Mouse (Mus musculus): Measurements from ENCODE around the gene Hoxb9. TPM values are rescaled to one million over a fixed set of nuclear protein-coding genes. Genes with fewer than 3 reads are reported as not detected.

Gene Hoxb9
- polyA plus RNA-seq, 1 experiment from 2014 or later, result not detected

DNA sequence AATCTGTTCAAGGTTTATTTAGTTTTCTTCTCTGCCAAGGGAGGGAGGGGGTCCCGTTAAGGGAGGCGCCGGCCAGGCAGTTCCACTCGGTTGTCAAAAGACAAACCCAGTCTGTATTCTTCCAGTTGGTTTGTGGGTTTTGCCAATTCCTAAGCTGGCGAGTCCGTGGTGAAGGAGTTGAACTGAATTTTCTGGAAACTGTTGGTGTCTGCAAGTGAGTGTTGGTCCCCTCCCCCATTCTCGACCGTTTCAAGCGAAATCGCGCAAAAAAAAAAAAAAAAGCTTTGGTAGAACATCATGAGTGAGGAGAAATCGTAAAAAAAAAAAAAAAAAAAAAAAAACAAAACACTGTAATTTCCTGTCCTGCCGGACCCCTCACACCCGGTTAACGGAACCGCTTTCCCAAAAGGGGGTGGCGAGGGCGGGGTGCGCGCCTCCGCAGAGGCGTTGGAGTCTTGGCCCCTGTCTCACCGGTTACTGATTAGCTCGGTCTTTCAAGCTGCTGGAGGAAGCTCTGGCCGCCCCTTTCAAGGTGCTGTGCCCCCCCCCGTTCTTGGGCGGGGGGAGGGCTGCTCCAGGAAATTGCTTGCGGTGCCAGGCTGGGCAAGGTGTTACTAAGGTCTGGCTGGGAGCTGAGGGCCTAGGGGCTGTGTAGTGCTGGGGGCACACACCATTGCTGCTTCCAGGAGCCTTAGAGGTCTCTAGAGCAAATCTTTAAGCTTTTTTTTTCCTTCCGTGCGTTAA is 24.0 kb downstream of the Hoxb9 start:
- no peaks in the 10 kb centered on the region for H3K9me3 ChIP-seq (replicated peaks)
- H3K4me3 ChIP-seq (replicated peaks), result no peak overlapping the region
- no peak overlapping the region for H3K27ac ChIP-seq (replicated peaks)
- H3K9ac ChIP-seq, result no peak overlapping the region
- H3K36me3 ChIP-seq (replicated peaks), result no peaks in the 10 kb centered on the region
- H3K4me1 ChIP-seq (replicated peaks), result no peaks in the 10 kb centered on the region
- peaks cover 100% of the 10 kb centered on the region for H3K27me3 ChIP-seq
- no peak for ATAC-seq (ENCODE audit: insufficient read depth)
- H3K4me2 ChIP-seq, result no peak overlapping the region
- 1% methylated on average over 30 of the region's 30 CpGs for WGBS (ENCODE audit: insufficient replicate concordance)

DNA sequence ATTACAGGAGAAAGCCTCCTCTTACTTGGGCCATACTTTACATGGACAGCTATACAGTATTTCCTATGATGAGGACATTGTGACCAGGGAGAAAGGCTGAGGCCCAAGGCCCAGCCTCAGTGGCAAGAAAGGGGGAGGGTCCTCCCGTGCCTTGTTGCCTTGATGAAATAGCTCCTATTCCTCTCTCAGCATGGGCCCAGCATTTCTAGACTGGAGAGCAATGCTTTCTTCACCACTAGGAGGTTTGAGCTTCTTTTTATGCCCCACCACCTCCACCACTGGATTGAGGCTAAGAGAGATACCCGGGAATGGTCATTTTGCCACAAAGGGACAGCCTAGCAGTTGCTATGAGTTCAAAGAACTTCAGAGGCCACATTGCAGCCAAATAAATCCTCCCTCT is 25.7 kb downstream of the Hoxb9 start:
- Histone ChIP-seq H3K4me2 (no peak overlapping the region), H3K9ac (no peak overlapping the region), H3K27me3 (peaks cover 100% of the 10 kb centered on the region), H3K4me1 (replicated peaks) (no peaks in the 10 kb centered on the region), H3K4me3 (replicated peaks) (no peak overlapping the region), H3K27ac (replicated peaks) (no peak overlapping the region), H3K36me3 (replicated peaks) (no peaks in the 10 kb centered on the region), H3K9me3 (replicated peaks) (no peaks in the 10 kb centered on the region)
- WGBS (ENCODE audit: insufficient replicate concordance), result 27% methylated on average over 2 of the region's 2 CpGs
- ATAC-seq (ENCODE audit: insufficient read depth), result no peak

DNA sequence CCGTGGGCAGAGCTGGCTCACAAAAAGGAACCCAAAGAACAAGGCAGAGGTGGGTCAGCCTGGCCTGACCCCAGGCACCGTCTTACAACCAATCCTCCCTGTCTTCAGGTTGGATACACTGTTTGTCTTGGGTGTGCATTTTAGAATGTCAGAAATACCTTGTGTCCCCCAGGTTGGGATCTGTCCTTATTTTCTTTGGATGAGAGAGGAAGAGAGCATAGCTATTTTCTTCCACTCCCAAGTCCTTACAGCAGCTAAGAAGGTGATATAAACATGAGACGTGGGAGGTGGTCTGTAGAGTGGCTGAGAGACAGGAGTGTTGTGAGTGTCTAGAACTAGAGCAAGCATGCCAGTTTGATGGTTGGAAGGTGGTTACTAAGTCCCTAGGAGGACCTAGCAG is 26.2 kb downstream of the Hoxb9 start:
- Histone ChIP-seq H3K36me3 (replicated peaks) (no peaks in the 10 kb centered on the region), H3K9ac (no peak overlapping the region), H3K27me3 (peaks cover 100% of the 10 kb centered on the region), H3K4me3 (replicated peaks) (no peak overlapping the region), H3K4me1 (replicated peaks) (no peaks in the 10 kb centered on the region), H3K4me2 (no peak overlapping the region), H3K9me3 (replicated peaks) (no peaks in the 10 kb centered on the region), H3K27ac (replicated peaks) (no peak overlapping the region)
- WGBS (ENCODE audit: insufficient replicate concordance), result 33% methylated on average over 3 of the region's 3 CpGs
- ATAC-seq (ENCODE audit: insufficient read depth), result no peak

DNA sequence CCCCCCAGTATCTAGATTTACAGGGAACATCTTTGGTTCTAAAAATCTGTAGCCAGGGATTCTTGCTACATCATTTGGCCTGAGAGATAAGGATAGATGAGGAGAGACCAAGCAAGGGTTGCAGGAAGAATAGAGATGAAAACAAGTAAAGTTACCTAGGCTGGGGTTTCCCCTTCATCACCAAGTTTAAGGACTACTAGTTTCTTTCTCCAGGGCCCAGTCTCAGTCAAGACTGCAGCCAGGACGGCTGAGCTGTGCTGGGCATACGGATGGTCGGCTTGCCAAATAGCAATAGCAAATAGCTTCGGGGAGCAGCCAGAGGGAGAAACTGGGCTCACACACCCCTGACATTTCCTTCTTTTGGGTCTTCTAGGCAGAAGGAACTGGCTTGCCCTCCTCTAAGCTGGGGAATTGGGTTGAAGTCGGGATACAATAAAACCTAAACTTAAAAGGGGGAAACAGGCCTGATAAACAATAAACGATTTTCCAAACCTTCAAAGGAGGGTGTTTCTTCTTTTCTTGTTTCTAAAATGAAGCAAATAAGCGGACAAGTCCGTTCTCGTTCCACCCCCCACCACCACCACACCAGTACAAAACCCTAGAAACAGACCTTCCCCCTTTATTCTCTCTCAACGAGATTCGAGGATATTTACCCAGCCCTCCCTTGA is 26.8 kb downstream of the Hoxb9 start:
- Histone ChIP-seq H3K4me2 (no peak overlapping the region), H3K4me3 (replicated peaks) (no peak overlapping the region), H3K27me3 (peaks cover 100% of the 10 kb centered on the region), H3K9me3 (replicated peaks) (no peaks in the 10 kb centered on the region), H3K4me1 (replicated peaks) (no peaks in the 10 kb centered on the region), H3K9ac (no peak overlapping the region), H3K36me3 (replicated peaks) (no peaks in the 10 kb centered on the region), H3K27ac (replicated peaks) (no peak overlapping the region)
- WGBS (ENCODE audit: insufficient replicate concordance), result 19% methylated on average over 11 of the region's 11 CpGs
- ATAC-seq (ENCODE audit: insufficient read depth), result no peak

DNA sequence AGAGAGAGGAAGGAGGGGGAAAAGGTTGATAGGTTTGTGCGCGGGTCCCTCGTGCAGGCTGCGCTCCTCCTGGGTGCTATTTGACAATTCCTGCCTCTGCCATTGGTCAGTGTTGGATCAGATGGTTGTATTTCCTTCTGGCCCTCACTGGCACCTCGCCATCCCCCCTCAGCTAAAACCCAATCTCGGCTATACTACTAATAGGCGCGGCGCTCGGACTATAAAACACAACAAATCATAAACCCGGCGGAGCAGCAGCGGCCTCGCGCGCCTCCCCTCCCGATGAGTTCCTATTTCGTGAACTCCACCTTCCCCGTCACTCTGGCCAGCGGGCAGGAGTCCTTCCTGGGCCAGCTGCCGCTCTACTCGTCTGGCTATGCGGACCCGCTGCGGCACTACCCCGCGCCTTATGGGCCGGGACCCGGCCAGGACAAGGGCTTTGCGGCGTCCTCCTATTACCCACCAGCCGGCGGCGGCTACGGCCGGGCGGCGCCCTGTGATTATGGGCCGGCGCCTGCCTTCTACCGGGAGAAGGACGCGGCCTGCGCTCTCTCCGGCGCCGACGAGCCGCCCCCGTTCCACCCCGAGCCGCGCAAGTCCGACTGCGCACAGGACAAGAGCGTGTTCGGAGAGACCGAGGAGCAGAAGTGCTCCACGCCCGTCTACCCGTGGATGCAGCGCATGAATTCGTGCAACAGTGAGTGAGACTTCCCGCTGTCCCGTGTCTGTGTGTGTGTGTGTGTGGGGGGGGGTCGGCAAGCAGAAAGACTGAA is 27.8 kb downstream of the Hoxb9 start:
- Histone ChIP-seq H3K27ac (replicated peaks) (no peak overlapping the region), H3K27me3 (peaks cover 100% of the 10 kb centered on the region), H3K36me3 (replicated peaks) (no peaks in the 10 kb centered on the region), H3K4me1 (replicated peaks) (no peaks in the 10 kb centered on the region), H3K9me3 (replicated peaks) (no peaks in the 10 kb centered on the region), H3K4me2 (peak overlapping the region; percentile 33), H3K9ac (no peak overlapping the region), H3K4me3 (replicated peaks) (peak overlapping the region; percentile 17; the same call in 1 of the 2 replicates)
- under 1% methylated on average over 66 of the region's 66 CpGs for WGBS (ENCODE audit: insufficient replicate concordance)
- no peak for ATAC-seq (ENCODE audit: insufficient read depth)

DNA sequence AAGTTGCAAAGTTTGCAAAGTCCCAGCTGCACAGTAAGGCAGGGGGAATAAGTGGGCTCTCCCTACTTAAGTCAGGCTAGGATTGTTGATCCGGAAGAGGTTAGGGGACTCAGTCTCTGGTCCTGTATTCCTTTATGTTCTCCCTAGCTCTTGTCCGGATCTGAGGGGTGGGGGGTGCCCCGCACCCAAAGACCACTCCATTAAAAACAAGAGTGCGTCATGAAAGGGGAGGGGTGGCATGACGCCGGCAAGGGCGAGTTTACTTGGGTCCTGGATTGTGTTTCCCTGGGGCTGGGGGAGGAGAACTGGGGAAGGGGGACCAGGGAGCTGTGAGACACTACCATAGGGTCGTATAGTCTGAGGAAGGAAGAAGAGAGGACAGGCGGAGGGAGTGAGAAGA is 28.5 kb downstream of the Hoxb9 start:
- Histone ChIP-seq H3K27ac (replicated peaks) (no peak overlapping the region), H3K9me3 (replicated peaks) (no peaks in the 10 kb centered on the region), H3K36me3 (replicated peaks) (no peaks in the 10 kb centered on the region), H3K4me1 (replicated peaks) (no peaks in the 10 kb centered on the region), H3K4me3 (replicated peaks) (no peak overlapping the region), H3K9ac (no peak overlapping the region), H3K4me2 (no peak overlapping the region), H3K27me3 (peaks cover 100% of the 10 kb centered on the region)
- no peak for ATAC-seq (ENCODE audit: insufficient read depth)
- 1% methylated on average over 9 of the region's 9 CpGs for WGBS (ENCODE audit: insufficient replicate concordance)

DNA sequence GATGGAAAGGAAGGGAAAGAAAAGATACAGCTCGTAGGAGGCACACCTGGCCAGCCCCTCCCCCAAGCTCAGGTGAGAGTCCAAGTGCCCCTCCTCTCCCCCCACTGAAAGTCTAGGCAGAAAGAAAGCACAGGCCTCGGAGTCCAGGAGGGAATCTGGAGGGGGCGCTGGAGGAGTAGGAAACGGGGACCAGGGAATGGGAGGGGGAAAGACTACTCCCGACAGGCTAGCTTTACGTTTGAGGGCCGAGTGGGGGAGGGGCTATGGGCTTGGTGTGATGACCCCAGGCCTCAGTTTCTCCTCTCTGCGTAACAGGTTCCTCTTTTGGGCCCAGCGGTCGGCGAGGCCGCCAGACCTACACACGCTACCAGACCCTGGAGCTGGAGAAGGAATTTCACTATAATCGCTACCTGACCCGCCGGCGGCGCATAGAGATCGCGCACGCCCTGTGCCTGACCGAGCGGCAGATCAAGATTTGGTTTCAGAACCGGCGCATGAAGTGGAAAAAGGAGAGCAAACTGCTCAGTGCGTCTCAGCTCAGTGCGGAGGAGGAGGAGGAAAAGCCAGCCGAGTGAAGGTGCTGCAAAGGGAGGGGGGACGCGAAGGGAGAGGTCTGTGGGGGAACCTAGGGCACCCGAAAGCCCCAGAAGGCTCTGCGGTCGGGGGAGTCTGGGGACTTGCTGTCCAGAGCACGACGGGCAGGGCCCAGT is 29.3 kb downstream of the Hoxb9 start:
- no peak overlapping the region for H3K9ac ChIP-seq
- H3K27ac ChIP-seq (replicated peaks), result no peak overlapping the region

DNA sequence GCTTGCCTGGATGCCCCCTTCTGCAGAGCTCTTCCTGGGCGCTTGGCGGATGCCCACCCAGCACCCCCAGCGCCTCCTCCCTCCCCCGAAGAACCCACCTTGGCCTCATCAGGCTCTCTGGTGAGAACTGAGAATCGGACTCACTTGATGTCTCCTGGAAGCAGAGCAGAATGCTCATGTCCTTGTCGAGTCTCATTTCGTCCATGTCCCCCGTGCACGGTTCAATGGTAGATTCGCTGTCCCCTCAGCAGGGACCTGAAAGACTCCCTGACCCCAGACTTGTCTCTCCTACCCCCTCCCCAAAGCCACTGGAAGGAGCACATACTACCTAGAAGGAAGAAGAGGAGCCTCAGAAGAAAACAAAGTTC is 29.8 kb downstream of the Hoxb9 start:
- peaks cover 100% of the 10 kb centered on the region for H3K27me3 ChIP-seq
- no peak overlapping the region for H3K4me2 ChIP-seq
- no peak overlapping the region for H3K9ac ChIP-seq

More for the DNA sequence above, 29.3 kb downstream of the Hoxb9 start:
- H3K27me3 ChIP-seq, result peaks cover 100% of the 10 kb centered on the region
- no peaks in the 10 kb centered on the region for H3K9me3 ChIP-seq (replicated peaks)
- H3K4me1 ChIP-seq (replicated peaks), result no peaks in the 10 kb centered on the region
- no peak overlapping the region for H3K4me2 ChIP-seq
- WGBS (ENCODE audit: insufficient replicate concordance), result 2% methylated on average over 35 of the region's 35 CpGs
- no peak overlapping the region for H3K4me3 ChIP-seq (replicated peaks)
- no peaks in the 10 kb centered on the region for H3K36me3 ChIP-seq (replicated peaks)
- no peak for ATAC-seq (ENCODE audit: insufficient read depth)

DNA sequence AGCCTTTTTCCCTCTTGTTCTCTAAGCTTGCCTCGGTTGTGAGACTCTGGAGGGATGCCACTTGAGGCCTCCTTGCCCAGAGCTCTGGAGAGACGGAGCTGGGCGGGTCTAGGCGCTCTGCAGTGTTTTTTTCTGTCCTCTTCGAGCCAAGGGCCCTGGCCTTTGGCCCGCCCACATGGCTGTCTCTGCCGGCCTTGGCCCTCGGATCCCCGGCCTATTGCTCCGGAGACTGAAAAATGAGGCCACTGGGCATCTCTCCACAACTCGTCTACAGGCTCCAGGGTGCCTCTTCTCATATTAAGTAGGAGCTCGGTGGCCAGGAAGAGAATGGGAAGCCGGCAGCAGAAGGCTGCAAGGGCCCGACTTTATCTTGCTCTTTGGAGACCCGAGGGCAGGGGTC is 30.6 kb downstream of the Hoxb9 start:
- no peak overlapping the region for H3K27ac ChIP-seq (replicated peaks)
- H3K4me1 ChIP-seq (replicated peaks), result no peaks in the 10 kb centered on the region
- H3K4me2 ChIP-seq, result no peak overlapping the region
- 9% methylated on average over 15 of the region's 15 CpGs for WGBS (ENCODE audit: insufficient replicate concordance)
- H3K27me3 ChIP-seq, result peaks cover 100% of the 10 kb centered on the region
- no peak overlapping the region for H3K9ac ChIP-seq
- H3K36me3 ChIP-seq (replicated peaks), result no peaks in the 10 kb centered on the region
- H3K4me3 ChIP-seq (replicated peaks), result no peak overlapping the region
- no peaks in the 10 kb centered on the region for H3K9me3 ChIP-seq (replicated peaks)
- no peak for ATAC-seq (ENCODE audit: insufficient read depth)

More for the DNA sequence above, 29.8 kb downstream of the Hoxb9 start:
- no peaks in the 10 kb centered on the region for H3K4me1 ChIP-seq (replicated peaks)
- no peak overlapping the region for H3K27ac ChIP-seq (replicated peaks)
- 20% methylated on average over 10 of the region's 10 CpGs for WGBS (ENCODE audit: insufficient replicate concordance)
- H3K9me3 ChIP-seq (replicated peaks), result no peaks in the 10 kb centered on the region
- no peak overlapping the region for H3K4me3 ChIP-seq (replicated peaks)
- no peaks in the 10 kb centered on the region for H3K36me3 ChIP-seq (replicated peaks)
- ATAC-seq (ENCODE audit: insufficient read depth), result no peak

DNA sequence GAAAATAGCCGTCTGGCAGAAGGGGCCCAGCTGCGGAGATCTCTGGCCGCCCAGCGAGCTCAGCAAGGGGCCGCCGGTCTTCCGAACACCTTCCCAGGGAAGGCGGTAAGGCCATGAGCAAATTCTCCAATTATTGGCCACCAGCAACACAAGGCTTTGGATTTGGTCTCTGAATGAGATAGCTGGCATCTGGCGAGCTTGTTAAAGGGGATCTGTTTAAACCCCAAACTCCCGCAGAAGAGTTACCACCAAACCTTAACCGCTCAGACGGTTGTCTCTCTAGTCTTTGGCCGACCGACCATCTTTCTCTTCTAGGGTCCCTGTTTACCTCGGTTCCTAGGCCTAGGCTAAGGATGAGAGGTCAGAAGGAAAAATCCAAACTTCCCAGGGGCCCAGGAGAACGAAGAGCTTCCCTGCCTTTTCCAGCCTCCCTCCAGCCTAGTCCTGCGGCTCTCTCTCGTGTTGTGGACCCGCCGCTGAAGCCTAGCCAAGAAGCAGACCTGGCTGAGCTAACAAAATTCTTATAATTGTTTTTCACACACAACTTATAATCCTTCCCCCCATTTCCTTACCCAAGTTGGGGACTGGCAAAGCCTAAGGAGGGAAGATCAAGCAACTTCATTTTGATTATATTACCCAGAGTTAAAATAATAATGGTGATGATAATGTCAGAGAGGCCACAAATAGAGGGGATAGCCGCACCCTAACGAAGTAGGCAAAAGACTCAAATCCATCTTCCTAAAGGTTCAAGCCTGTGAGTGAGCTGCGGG is 31.3 kb downstream of the Hoxb9 start:
- 24% methylated on average over 23 of the region's 23 CpGs for WGBS (ENCODE audit: insufficient replicate concordance)
- Histone ChIP-seq H3K27me3 (peaks cover 100% of the 10 kb centered on the region), H3K4me1 (replicated peaks) (no peaks in the 10 kb centered on the region), H3K4me2 (no peak overlapping the region), H3K9me3 (replicated peaks) (no peaks in the 10 kb centered on the region), H3K9ac (no peak overlapping the region), H3K36me3 (replicated peaks) (no peaks in the 10 kb centered on the region), H3K4me3 (replicated peaks) (no peak overlapping the region), H3K27ac (replicated peaks) (no peak overlapping the region)
- ATAC-seq (ENCODE audit: insufficient read depth), result no peak
